Mouse (Mus musculus): ENCODE measurements around the gene C8b.

The C8b gene

DNA sequence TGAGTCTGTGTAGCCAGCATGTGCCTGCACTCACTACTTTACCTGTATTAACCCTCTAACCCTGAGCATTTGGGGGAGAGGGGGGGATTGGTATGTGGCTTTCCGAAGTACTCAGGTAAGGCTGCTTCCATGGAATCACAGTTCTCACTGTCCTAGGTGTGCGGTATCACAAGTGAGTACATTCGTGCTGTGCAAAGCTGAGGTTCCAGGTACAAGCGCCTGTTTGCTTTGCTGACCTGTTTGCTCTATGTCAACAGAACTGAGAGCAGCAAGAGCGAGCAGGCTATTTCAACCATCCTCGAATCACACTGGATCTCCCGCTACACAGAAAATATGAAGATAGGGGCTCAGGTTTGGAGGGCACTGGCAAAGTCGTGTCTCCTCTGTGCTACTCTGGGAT is at the start of gene C8b:
Gene C8b, plus strand, starts transcription at position 253 of the 400 bp plus-strand sequence.
- DNase-seq (ENCODE audit: low read depth): no peak

- no peak for DNase-seq (ENCODE audit: low read depth)
Observed at GRCm38 (mm10) chr4:104716506-104716905, 49.6 kb upstream of the C8b start.

GRCm38 (mm10) chr4:104718973-104719795 is 46.9 kb upstream of the C8b start:
- DNase-seq (ENCODE audit: low read depth): no peak

DNA sequence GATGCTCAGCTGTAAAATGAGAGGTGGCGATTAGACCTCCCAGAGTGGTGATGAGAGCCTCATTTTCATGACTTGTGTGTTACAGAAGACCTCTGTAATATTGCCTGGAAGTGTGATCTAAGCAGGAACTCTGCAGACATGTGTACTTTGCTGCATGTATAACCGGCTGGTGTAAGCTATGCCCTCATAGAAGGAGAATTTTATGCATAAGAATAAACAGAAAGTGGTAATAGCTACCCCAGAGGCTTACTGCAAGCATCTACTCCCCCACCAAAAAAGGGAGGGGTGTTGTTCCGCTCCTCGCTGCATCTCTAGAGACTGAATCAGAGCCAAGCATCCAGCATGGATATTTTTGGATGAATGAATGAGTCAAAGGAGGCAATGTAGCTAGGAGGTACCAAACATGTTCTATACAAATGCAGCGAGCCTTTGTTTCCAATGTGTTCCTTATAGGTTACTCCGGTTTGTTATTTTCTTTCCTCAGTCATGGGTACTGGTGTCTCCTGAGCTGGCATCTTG is 42.5 kb upstream of the C8b start:
- no peak for DNase-seq (ENCODE audit: low read depth)

DNA sequence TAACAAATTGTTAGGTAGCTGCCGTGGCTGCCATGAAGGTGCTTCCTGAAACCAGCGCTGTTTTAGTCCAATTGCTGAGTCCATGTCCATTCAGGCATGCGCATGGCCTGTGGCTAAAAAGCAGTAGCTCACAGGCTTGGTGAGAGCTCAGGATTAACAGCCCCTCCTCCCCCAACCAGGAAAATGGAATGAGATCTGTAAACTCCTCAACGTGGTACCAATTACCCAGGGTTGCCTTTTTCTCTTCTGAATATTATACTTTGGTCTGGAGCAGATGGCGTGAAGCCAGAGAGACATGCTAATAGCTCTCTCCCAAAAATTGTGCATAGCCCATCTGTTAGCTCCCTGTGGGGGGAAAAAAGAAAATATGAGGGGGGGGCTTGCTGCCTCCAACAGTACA is 41.9 kb upstream of the C8b start:
- no peak for DNase-seq (ENCODE audit: low read depth)

- DNase-seq (ENCODE audit: low read depth): no peak
Observed at GRCm38 (mm10) chr4:104725673-104726072, 40.4 kb upstream of the C8b start.

- DNase-seq (ENCODE audit: low read depth): no peak
Observed at GRCm38 (mm10) chr4:104729185-104729584, 36.9 kb upstream of the C8b start.

- DNase-seq (ENCODE audit: low read depth): no peak
Observed at GRCm38 (mm10) chr4:104746500-104746899, 19.6 kb upstream of the C8b start.

- no peak for DNase-seq (ENCODE audit: low read depth)
Observed at GRCm38 (mm10) chr4:104754090-104754489, 12.0 kb upstream of the C8b start.

DNA sequence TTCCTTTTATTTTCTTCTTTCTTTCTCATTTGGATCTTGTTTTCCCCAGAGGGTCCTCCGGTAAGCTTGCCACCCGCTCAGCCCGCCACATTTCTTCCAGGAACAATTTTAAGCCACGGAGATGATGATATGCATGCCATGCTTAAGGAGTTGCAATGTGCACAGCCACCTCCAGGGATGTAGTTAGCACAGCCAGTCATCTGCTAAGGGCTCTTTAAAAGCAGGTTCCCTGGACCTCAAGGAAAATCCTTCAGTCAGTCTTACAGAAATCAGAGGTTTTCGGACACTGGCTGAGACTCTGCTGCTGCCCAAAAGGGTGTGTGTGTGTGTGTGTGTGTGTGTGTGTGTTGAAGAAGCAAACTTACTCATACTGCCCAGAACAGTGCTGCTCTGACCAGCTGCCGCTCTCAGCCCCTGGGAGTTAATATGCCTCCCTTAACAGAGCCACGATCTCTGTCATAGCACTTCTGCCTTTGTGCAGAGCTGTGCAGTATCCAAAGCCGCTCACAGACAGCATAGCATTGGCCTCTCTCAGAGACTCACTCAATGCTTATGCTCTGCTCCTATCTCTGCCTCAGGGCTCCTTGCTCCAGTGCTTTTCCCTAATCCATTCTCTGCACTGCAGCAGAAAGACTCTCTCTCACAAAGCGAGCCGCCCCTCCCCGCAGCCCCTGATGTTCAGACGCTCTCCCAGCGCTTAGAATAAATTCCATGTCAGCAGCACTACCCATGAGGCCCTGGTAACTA is 5.1 kb upstream of the C8b start:
- DNase-seq (ENCODE audit: low read depth): no peak

DNA sequence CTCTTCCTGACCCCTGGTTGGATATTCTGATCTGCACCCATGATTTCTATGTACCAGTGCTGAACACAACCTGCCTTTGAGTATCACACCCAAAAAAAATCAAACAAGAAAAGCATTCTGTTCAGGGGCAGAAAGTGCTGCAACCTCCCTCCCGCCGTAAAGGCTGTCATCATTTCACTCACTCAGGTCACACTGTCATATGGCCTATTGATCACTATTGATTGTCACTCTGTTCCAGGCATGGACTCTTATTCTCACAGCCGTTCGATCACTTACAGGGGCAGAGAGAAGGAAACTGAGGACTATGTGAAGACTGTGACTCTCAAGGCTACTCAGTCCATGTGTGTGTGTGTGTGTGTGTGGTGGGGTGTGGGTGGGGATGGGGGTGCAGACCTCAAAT is 2.1 kb downstream of the C8b start:
- no peak for DNase-seq (ENCODE audit: low read depth)

GRCm38 (mm10) chr4:104769602-104770001 is 3.5 kb downstream of the C8b start:
- DNase-seq (ENCODE audit: low read depth): no peak

- no peak for DNase-seq (ENCODE audit: low read depth)
Observed at GRCm38 (mm10) chr4:104770331-104770730, 4.2 kb downstream of the C8b start.

GRCm38 (mm10) chr4:104775601-104776000 is 9.5 kb downstream of the C8b start:
- DNase-seq (ENCODE audit: low read depth): no peak

GRCm38 (mm10) chr4:104779460-104779859 is 13.3 kb downstream of the C8b start:
- DNase-seq (ENCODE audit: low read depth): no peak

DNA sequence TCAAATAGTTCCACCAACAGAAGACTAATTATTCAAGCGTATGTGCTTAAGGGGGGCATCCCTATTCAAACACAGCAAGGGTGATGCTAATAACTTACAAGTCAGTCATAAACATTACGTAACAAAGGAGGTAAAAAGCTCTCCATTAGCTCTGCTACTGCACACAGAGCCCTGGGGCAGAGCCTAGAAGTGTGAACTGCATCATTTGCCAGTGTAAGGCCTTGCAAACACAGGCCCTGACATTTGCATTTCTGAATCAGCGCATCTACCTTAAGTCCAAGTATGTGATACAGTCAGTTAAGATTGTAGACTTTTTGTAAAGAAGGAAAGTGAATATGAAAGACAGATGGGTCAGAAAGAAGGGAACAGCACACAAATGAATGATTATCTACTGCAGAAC is 15.3 kb downstream of the C8b start:
- no peak for DNase-seq (ENCODE audit: low read depth)

- no peak for DNase-seq (ENCODE audit: low read depth)
Observed at GRCm38 (mm10) chr4:104782346-104782745, 16.2 kb downstream of the C8b start.

DNA sequence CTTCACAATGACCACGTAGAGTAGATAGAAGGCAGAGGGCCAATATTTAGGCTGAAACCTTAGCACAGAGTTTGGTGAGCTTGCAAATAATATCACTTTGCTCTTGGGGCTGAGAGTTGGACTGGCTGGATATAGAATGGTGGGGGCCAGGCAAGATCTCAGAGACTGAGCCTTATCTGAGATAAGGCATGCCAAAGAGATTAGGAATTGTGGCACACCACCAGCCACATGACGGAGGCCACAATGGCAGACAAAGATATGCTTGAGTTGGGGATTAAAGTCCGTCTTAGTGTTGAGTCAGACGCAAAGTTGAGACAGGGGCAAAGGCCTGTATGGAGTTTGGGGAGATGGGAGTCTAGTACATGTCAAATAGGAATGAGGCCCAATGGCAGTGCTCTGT is 26.0 kb downstream of the C8b start:
- DNase-seq (ENCODE audit: low read depth): no peak

DNA sequence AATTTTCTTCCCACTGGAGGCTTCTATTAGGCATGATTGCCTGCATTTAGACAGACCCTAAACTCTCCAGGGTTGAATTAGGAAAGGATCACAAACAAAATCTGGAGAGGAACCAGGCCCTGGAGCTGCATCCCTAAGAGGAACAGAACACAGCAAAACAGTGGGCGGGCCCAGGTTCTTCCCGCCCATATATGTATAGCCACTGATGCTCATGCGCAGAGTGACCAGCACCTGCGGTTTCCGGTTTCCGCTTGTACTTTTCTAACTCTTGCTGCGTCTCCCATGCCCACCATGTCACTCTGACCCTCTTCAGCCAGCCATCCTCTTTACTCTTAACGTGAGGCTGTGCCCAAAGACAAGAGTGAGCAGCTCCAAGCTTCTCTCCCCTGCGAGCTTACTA is 32.8 kb downstream of the C8b start:
- no peak for DNase-seq (ENCODE audit: low read depth)

GRCm38 (mm10) chr4:104801625-104802024 is 35.5 kb downstream of the C8b start:
- no peak for DNase-seq (ENCODE audit: low read depth)

GRCm38 (mm10) chr4:104804100-104804499 is 38.0 kb downstream of the C8b start:
- no peak for DNase-seq (ENCODE audit: low read depth)

GRCm38 (mm10) chr4:104805414-104806257 is 39.5 kb downstream of the C8b start:
- DNase-seq (ENCODE audit: low read depth): no peak
